Mouse (Mus musculus): ENCODE results near the gene C87977. TPM values are rescaled to one million over a fixed set of nuclear protein-coding genes. Genes with fewer than 3 reads are reported as not detected.
"Not testable (repeated sequence)": the region's sequence is repeated elsewhere in the genome, so short reads cannot be mapped to it uniquely, and the experiment has no call there.

The C87977 gene
- polyA plus RNA-seq (2015; fragmentation: Nextera tagmentation; extraction: Ambion mirVana) = not detected in 2 replicates

- not testable (repeated sequence) for H3K27ac ChIP-seq (ENCODE audit: low read length); H3K4me2 ChIP-seq (ENCODE audit: low read length); H3K4me1 ChIP-seq (ENCODE audit: control insufficient read depth, insufficient read depth, low read length); H3K27me3 ChIP-seq (ENCODE audit: control insufficient read depth, insufficient read depth, low read depth, low read length); H3K4me3 ChIP-seq (ENCODE audit: low read depth, low read length); H3K36me3 ChIP-seq (ENCODE audit: control insufficient read depth, insufficient read depth, low read length); H3K9ac ChIP-seq (ENCODE audit: low read depth, low read length); ATAC-seq
- 83% methylated on average over 1 of the region's 1 CpGs for WGBS
- peaks cover 14% of the 10 kb centered on the region; the same call in 1 of the 2 replicates for H3K9me3 ChIP-seq (replicated peaks; ENCODE audit: control insufficient read depth, low read length, poor library complexity, severe bottlenecking)
Observed at GRCm38 (mm10) chr4:144213218-144213617, at the start of gene C87977. Gene C87977 (minus strand): TSS chr4:144213318.

- not testable (repeated sequence) for H3K9me3 ChIP-seq (replicated peaks; ENCODE audit: control insufficient read depth, low read length, poor library complexity, severe bottlenecking); H3K4me3 ChIP-seq (ENCODE audit: low read depth, low read length); H3K9ac ChIP-seq (ENCODE audit: low read depth, low read length); H3K36me3 ChIP-seq (ENCODE audit: control insufficient read depth, insufficient read depth, low read length); H3K27ac ChIP-seq (ENCODE audit: low read length); H3K4me2 ChIP-seq (ENCODE audit: low read length); ATAC-seq; H3K4me1 ChIP-seq (ENCODE audit: control insufficient read depth, insufficient read depth, low read length); H3K27me3 ChIP-seq (ENCODE audit: control insufficient read depth, insufficient read depth, low read depth, low read length)
Observed at GRCm38 (mm10) chr4:144254768-144255167, 41.6 kb upstream of the C87977 start.

GRCm38 (mm10) chr4:144190419-144190818 is 22.7 kb downstream of the C87977 start, which contains the start of gene Oog2:
Gene Oog2 (plus strand): TSS chr4:144190719.
- WGBS = 31% methylated on average over 1 of the region's 1 CpGs
- Histone ChIP-seq H3K4me2 (ENCODE audit: low read length) (no peak within 1 kb of the TSS), H3K36me3 (ENCODE audit: control insufficient read depth, insufficient read depth, low read length) (no peaks in the 10 kb centered on the region)

GRCm38 (mm10) chr4:144162563-144162962 is 50.6 kb downstream of the C87977 start, which contains the start of gene Oog3:
Gene Oog3 (minus strand): TSS chr4:144162663.
- Histone ChIP-seq H3K9me3 (replicated peaks; ENCODE audit: control insufficient read depth, low read length, poor library complexity, severe bottlenecking) (peaks cover 32% of the 10 kb centered on the region), H3K9ac (ENCODE audit: low read depth, low read length) (no peak within 1 kb of the TSS), H3K4me2 (ENCODE audit: low read length) (no peak within 1 kb of the TSS), H3K27me3 (ENCODE audit: control insufficient read depth, insufficient read depth, low read depth, low read length) (no peaks in the 10 kb centered on the region), H3K36me3 (ENCODE audit: control insufficient read depth, insufficient read depth, low read length) (no peaks in the 10 kb centered on the region), H3K4me3 (ENCODE audit: low read depth, low read length) (no peak within 1 kb of the TSS), H3K4me1 (ENCODE audit: control insufficient read depth, insufficient read depth, low read length) (no peaks in the 10 kb centered on the region), H3K27ac (ENCODE audit: low read length) (no peak within 1 kb of the TSS)
- ATAC-seq = no peak
- 69% methylated on average over 1 of the region's 1 CpGs for WGBS

More at GRCm38 (mm10) chr4:144190419-144190818, 22.7 kb downstream of the C87977 start, which contains the start of gene Oog2:
- Histone ChIP-seq H3K27ac (ENCODE audit: low read length) (no peak within 1 kb of the TSS), H3K9ac (ENCODE audit: low read depth, low read length) (no peak within 1 kb of the TSS), H3K4me3 (ENCODE audit: low read depth, low read length) (no peak within 1 kb of the TSS), H3K4me1 (ENCODE audit: control insufficient read depth, insufficient read depth, low read length) (no peaks in the 10 kb centered on the region), H3K9me3 (replicated peaks; ENCODE audit: control insufficient read depth, low read length, poor library complexity, severe bottlenecking) (peaks cover 11% of the 10 kb centered on the region), H3K27me3 (ENCODE audit: control insufficient read depth, insufficient read depth, low read depth, low read length) (no peaks in the 10 kb centered on the region)
- ATAC-seq = no peak

Other genes starting within 250 kb of the C87977 start
- gene Gm13101, start 246.4 kb downstream of the C87977 start, polyA plus RNA-seq (2015; fragmentation: Nextera tagmentation; extraction: Ambion mirVana) = not detected in 2 replicates
- gene Pramef17, start 218.9 kb downstream of the C87977 start, polyA plus RNA-seq (2015; fragmentation: Nextera tagmentation; extraction: Ambion mirVana) = not detected in 2 replicates
- gene Pramel4, start 154.2 kb downstream of the C87977 start, polyA plus RNA-seq (2015; fragmentation: Nextera tagmentation; extraction: Ambion mirVana) = not detected in 2 replicates
- gene Gm13102, start 106.8 kb downstream of the C87977 start, polyA plus RNA-seq (2015; fragmentation: Nextera tagmentation; extraction: Ambion mirVana) = not detected in 2 replicates
- not detected in 2 replicates for gene Oog3, start 50.7 kb downstream of the C87977 start, polyA plus RNA-seq (2015; fragmentation: Nextera tagmentation; extraction: Ambion mirVana)
- gene Oog2, start 22.6 kb downstream of the C87977 start, polyA plus RNA-seq (2015; fragmentation: Nextera tagmentation; extraction: Ambion mirVana) = not detected in 2 replicates
- not detected in 2 replicates for gene Pramel5, start 67.2 kb upstream of the C87977 start, polyA plus RNA-seq (2015; fragmentation: Nextera tagmentation; extraction: Ambion mirVana)
- gene Gm13128, start 116.9 kb upstream of the C87977 start, polyA plus RNA-seq (2015; fragmentation: Nextera tagmentation; extraction: Ambion mirVana) = not detected in 2 replicates
- not detected in 2 replicates for gene Gm13119, start 144.6 kb upstream of the C87977 start, polyA plus RNA-seq (2015; fragmentation: Nextera tagmentation; extraction: Ambion mirVana)
- gene Pramef20, start 164.6 kb upstream of the C87977 start, polyA plus RNA-seq (2015; fragmentation: Nextera tagmentation; extraction: Ambion mirVana) = not detected in 2 replicates
- gene Pramef12, start 195.1 kb upstream of the C87977 start, polyA plus RNA-seq (2015; fragmentation: Nextera tagmentation; extraction: Ambion mirVana) = not detected in 2 replicates
- gene 1700012P22Rik, start 225.5 kb upstream of the C87977 start, polyA plus RNA-seq (2015; fragmentation: Nextera tagmentation; extraction: Ambion mirVana) = 0.38 TPM in 1 of 2 replicates, not detected in the other
- gene Gm9944, start 240.0 kb upstream of the C87977 start, polyA plus RNA-seq (2015; fragmentation: Nextera tagmentation; extraction: Ambion mirVana) = not detected in 2 replicates

All from midbrain, embryonic 16.5 days (tissue).